24 mouse cellular contexts compared by ENCODE assay signal in the genomic region with DNA sequence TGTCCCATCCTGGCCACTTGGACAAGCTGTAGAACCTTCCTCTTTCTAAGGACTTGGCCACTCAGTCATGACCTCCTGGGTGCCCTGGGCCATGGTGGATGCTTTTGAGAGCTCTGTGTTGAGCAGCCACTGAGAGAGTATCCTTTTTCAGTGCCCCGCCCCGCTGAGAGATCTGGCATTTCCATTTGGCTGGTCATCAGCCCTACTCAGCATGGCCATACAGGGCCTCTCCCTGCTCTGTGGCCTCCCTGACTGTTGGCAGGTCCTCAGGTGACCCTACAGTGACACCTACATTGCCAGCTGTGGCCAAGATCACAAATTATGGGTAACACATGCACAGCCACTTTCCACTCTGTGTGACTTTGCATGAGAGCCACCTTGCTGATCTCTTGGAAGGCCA.
"Had no signal": no experiment of that assay in that cellular context is flagged by ENCODE, and none has a peak within 500 bp of the region (broad histone marks: within the 10 kb centered on the region; RNA-seq: fewer than 3 reads in every experiment).

No protein-coding gene starts in this region.

- H3K4me3 ChIP-seq: heart, adult 2 months; heart, embryonic 13.5 days; heart, embryonic 15.5 days; intestine, embryonic 15.5 days; layer of hippocampus, adult 2 months; left cerebral cortex, adult 2 months; limb, embryonic 10.5 days; limb, embryonic 12.5 days; liver, embryonic 13.5 days had no signal

- H3K27ac ChIP-seq: heart, adult 2 months; heart, embryonic 13.5 days; heart, embryonic 15.5 days; hindbrain, embryonic 14.5 days; intestine, embryonic 15.5 days; layer of hippocampus, adult 2 months; left cerebral cortex, adult 2 months; limb, embryonic 10.5 days; limb, embryonic 12.5 days; liver, embryonic 13.5 days had no signal

- DNase-seq: forebrain, postnatal 0 days; gastrocnemius, postnatal 14 days; heart, adult 11 months; heart, adult 2 months; heart, postnatal 14 days; heart, postnatal 36 days; kidney, adult 18-20 months; kidney, adult 8-10 months; kidney, postnatal 10 days; kidney, postnatal 25 days; kidney, postnatal 4 days; liver; liver, embryonic 13.5 days had no signal

- H3K9me3 ChIP-seq: heart, embryonic 13.5 days; heart, embryonic 15.5 days; intestine, embryonic 15.5 days; limb, embryonic 10.5 days; limb, embryonic 12.5 days; liver, embryonic 13.5 days had no signal

- H3K36me3 ChIP-seq: intestine, embryonic 15.5 days; liver, embryonic 13.5 days had no signal

- H3K27me3 ChIP-seq: heart, embryonic 13.5 days; heart, embryonic 15.5 days; intestine, embryonic 15.5 days; limb, embryonic 12.5 days; liver, embryonic 13.5 days had no signal

- ATAC-seq: forebrain, postnatal 0 days; hindbrain, embryonic 16.5 days; inflammation-experienced regulatory T-cells, adult 6 months; intestine, embryonic 15.5 days; intestine, postnatal 0 days had no signal
